Mouse (Mus musculus): ENCODE results near the gene Phactr4.

DNA sequence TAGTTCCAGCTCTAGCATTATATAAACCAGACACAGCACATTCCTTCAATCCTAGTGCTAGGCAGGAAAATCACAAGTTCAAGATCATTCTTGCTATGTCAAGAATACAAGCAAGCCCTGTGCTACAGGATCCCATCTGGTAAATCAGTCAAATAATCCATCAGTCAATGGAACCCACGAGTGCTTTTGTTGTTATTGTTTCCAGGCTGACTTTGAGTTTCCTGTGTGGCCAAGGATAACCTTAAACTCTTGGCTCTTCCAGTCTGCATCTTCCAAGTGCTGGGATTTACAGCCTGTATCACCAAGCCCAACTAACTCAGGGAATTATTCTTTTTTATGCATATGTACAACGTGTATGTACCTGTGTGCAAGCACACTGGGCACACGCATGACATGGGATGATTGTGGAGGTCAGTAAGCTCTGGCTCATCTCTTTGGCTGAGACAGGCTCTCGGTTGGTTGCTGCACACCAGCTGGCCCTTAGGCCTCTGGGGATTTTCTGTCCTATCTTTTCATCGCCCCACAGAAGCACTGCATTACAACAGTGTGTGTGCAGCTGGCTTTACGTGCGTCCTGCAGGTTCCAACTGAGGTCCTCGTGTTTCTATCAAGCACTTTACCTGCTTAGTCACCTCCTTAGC, 36.4 kb downstream of the Phactr4 start:
- no peak for TF ChIP-seq CTCF (IDR thresholded peaks at IDR 0.05 in 2 of 3, conservative IDR thresholded peaks at IDR 0.05 in 1 of 3; ENCODE audit: control insufficient read depth in 1 of 3, insufficient read depth in 1 of 3, low read depth in 2 of 3, low read length in 3 of 3, poor library complexity in 1 of 3, severe bottlenecking in 1 of 3)
- no peak for TF ChIP-seq HCFC1 (IDR thresholded peaks at IDR 0.05; ENCODE audit: low read depth, low read length)
- no peak for TF ChIP-seq MAFK (IDR thresholded peaks at IDR 0.05; ENCODE audit: borderline replicate concordance, low read depth, low read length)
- TF ChIP-seq UBTF (IDR thresholded peaks at IDR 0.05; ENCODE audit: borderline replicate concordance, insufficient read depth, low read depth, low read length), result no peak
- TF ChIP-seq GATA1 (IDR thresholded peaks at IDR 0.05; ENCODE audit: low read depth, low read length), result no peak
- TF ChIP-seq NELFE (IDR thresholded peaks at IDR 0.05; ENCODE audit: low read depth, low read length), result no peak
- TF ChIP-seq E2F4 (IDR thresholded peaks at IDR 0.05; ENCODE audit: borderline replicate concordance, low read depth, low read length), result no peak
- TF ChIP-seq EP300 (IDR thresholded peaks at IDR 0.05; ENCODE audit: low read depth in 1 of 2, low read length in 2 of 2), result no peak
- TF ChIP-seq NRF1 (IDR thresholded peaks at IDR 0.05; ENCODE audit: insufficient read depth, low read depth, low read length, poor library complexity, severe bottlenecking), result no peak
- no peak for TF ChIP-seq TCF12 (IDR thresholded peaks at IDR 0.05; ENCODE audit: low read depth, low read length)
